Mouse (Mus musculus): ENCODE measurements around the gene Chn2.

Chn2 gene

GRCm38 (mm10) chr6:54341133-54341532 lies 301.8 kb downstream of the Chn2 start:
- no peak for DNase-seq (ENCODE audit: low spot score)

- DNase-seq (ENCODE audit: low spot score): no peak
These were observed 302.9 kb downstream of the Chn2 start for GRCm38 (mm10) chr6:54342223-54342622.

Measured in ovary, postnatal 14 days (tissue).